Mouse (Mus musculus): ENCODE data around the gene Kcnq5. TPM values are rescaled to one million over a fixed set of nuclear protein-coding genes. Genes with fewer than 3 reads are reported as not detected.
"Not testable (repeated sequence)": the region's sequence is repeated elsewhere in the genome, so short reads cannot be mapped to it uniquely, and the experiment has no call there.

Gene Kcnq5
- polyA plus RNA-seq, 1 experiment from 2014 or later, result 1.7 TPM

GRCm38 (mm10) chr1:21856399-21856798 lies 105.3 kb downstream of the Kcnq5 start:
- no peak for DNase-seq (ENCODE audit: low spot score)

GRCm38 (mm10) chr1:21838534-21838933 lies 123.2 kb downstream of the Kcnq5 start:
- DNase-seq (ENCODE audit: low spot score), result no peak

- DNase-seq (ENCODE audit: low spot score), result no peak
These were observed 124.4 kb downstream of the Kcnq5 start for GRCm38 (mm10) chr1:21837387-21837786.

GRCm38 (mm10) chr1:21836337-21836736 lies 125.4 kb downstream of the Kcnq5 start:
- no peak for DNase-seq (ENCODE audit: low spot score)

GRCm38 (mm10) chr1:21829909-21830455 lies 131.8 kb downstream of the Kcnq5 start:
- no peak for DNase-seq (ENCODE audit: low spot score)

- DNase-seq (ENCODE audit: low spot score), result no peak
These were observed 141.6 kb downstream of the Kcnq5 start for GRCm38 (mm10) chr1:21820066-21820630.

- DNase-seq (ENCODE audit: low spot score), result no peak
These were observed 156.7 kb downstream of the Kcnq5 start for GRCm38 (mm10) chr1:21805064-21805463.

GRCm38 (mm10) chr1:21804477-21804866 lies 157.3 kb downstream of the Kcnq5 start:
- DNase-seq (ENCODE audit: low spot score), result no peak

- DNase-seq (ENCODE audit: low spot score), result no peak
These were observed 157.8 kb downstream of the Kcnq5 start for GRCm38 (mm10) chr1:21803751-21804476.

GRCm38 (mm10) chr1:21780746-21781145 lies 181.0 kb downstream of the Kcnq5 start:
- peak; percentile 4 for DNase-seq (ENCODE audit: low spot score)

- no peak for DNase-seq (ENCODE audit: low spot score)
These were observed 184.2 kb downstream of the Kcnq5 start for GRCm38 (mm10) chr1:21777560-21777959.

- no peak for DNase-seq (ENCODE audit: low spot score)
These were observed 187.8 kb downstream of the Kcnq5 start for GRCm38 (mm10) chr1:21773931-21774330.

- no peak for DNase-seq (ENCODE audit: low spot score)
These were observed 191.2 kb downstream of the Kcnq5 start for GRCm38 (mm10) chr1:21770494-21770893.

- no peak for DNase-seq (ENCODE audit: low spot score)
These were observed 212.4 kb downstream of the Kcnq5 start for GRCm38 (mm10) chr1:21749297-21749696.

- DNase-seq (ENCODE audit: low spot score), result no peak
These were observed 232.6 kb downstream of the Kcnq5 start for GRCm38 (mm10) chr1:21729131-21729530.

GRCm38 (mm10) chr1:21723231-21723630 lies 238.5 kb downstream of the Kcnq5 start:
- not testable (repeated sequence) for DNase-seq (ENCODE audit: low spot score)

GRCm38 (mm10) chr1:21721246-21721645 lies 240.5 kb downstream of the Kcnq5 start:
- no peak for DNase-seq (ENCODE audit: low spot score)

- DNase-seq (ENCODE audit: low spot score), result no peak
These were observed 246.9 kb downstream of the Kcnq5 start for GRCm38 (mm10) chr1:21714816-21715215.

- DNase-seq (ENCODE audit: low spot score), result no peak
These were observed 249.0 kb downstream of the Kcnq5 start for GRCm38 (mm10) chr1:21712711-21713110.

GRCm38 (mm10) chr1:21690458-21690857 lies 271.3 kb downstream of the Kcnq5 start:
- DNase-seq (ENCODE audit: low spot score), result no peak

GRCm38 (mm10) chr1:21688918-21689317 lies 272.8 kb downstream of the Kcnq5 start:
- DNase-seq (ENCODE audit: low spot score), result no peak

GRCm38 (mm10) chr1:21684444-21684843 lies 277.3 kb downstream of the Kcnq5 start:
- DNase-seq (ENCODE audit: low spot score), result no peak

- no peak for DNase-seq (ENCODE audit: low spot score)
These were observed 284.9 kb downstream of the Kcnq5 start for GRCm38 (mm10) chr1:21676805-21677204.
